Mouse (Mus musculus): Measurements from ENCODE around the gene Plce1.

Plce1 gene

GRCm38 (mm10) chr19:38728842-38729241 is 247.9 kb downstream of the Plce1 start:
- DNase-seq (ENCODE audit: low spot score), result no peak

GRCm38 (mm10) chr19:38729264-38729663 is 248.4 kb downstream of the Plce1 start:
- DNase-seq (ENCODE audit: low spot score), result no peak

GRCm38 (mm10) chr19:38744546-38744945 is 263.6 kb downstream of the Plce1 start:
- DNase-seq (ENCODE audit: low spot score), result no peak

- no peak for DNase-seq (ENCODE audit: low spot score)
These were observed 265.0 kb downstream of the Plce1 start for GRCm38 (mm10) chr19:38745810-38746491.

- DNase-seq (ENCODE audit: low spot score), result no peak
These were observed 265.6 kb downstream of the Plce1 start for GRCm38 (mm10) chr19:38746492-38747014.

- no peak for DNase-seq (ENCODE audit: low spot score)
These were observed 269.3 kb downstream of the Plce1 start for GRCm38 (mm10) chr19:38750192-38750591.

GRCm38 (mm10) chr19:38757161-38757560 is 276.3 kb downstream of the Plce1 start:
- DNase-seq (ENCODE audit: low spot score), result no peak

GRCm38 (mm10) chr19:38758056-38758455 is 277.1 kb downstream of the Plce1 start:
- DNase-seq (ENCODE audit: low spot score), result no peak

GRCm38 (mm10) chr19:38758685-38759472 is 278.0 kb downstream of the Plce1 start:
- no peak for DNase-seq (ENCODE audit: low spot score)

GRCm38 (mm10) chr19:38760441-38760840 is 279.5 kb downstream of the Plce1 start:
- DNase-seq (ENCODE audit: low spot score), result no peak

GRCm38 (mm10) chr19:38766306-38766705 is 285.4 kb downstream of the Plce1 start:
- no peak for DNase-seq (ENCODE audit: low spot score)

GRCm38 (mm10) chr19:38775548-38775947 is 294.6 kb downstream of the Plce1 start:
- DNase-seq (ENCODE audit: low spot score), result no peak

GRCm38 (mm10) chr19:38778805-38779204 is 297.9 kb downstream of the Plce1 start:
- no peak for DNase-seq (ENCODE audit: low spot score)

- DNase-seq (ENCODE audit: low spot score), result no peak
These were observed 302.6 kb downstream of the Plce1 start for GRCm38 (mm10) chr19:38783542-38783941.

GRCm38 (mm10) chr19:38787756-38788155 is 306.8 kb downstream of the Plce1 start:
- no peak for DNase-seq (ENCODE audit: low spot score)

- no peak for DNase-seq (ENCODE audit: low spot score)
These were observed 312.7 kb downstream of the Plce1 start for GRCm38 (mm10) chr19:38793563-38794045.

GRCm38 (mm10) chr19:38796546-38796945 is 315.6 kb downstream of the Plce1 start:
- no peak for DNase-seq (ENCODE audit: low spot score)

GRCm38 (mm10) chr19:38798291-38798690 is 317.4 kb downstream of the Plce1 start:
- DNase-seq (ENCODE audit: low spot score), result no peak

- DNase-seq (ENCODE audit: low spot score), result no peak
These were observed 317.9 kb downstream of the Plce1 start for GRCm38 (mm10) chr19:38798801-38799200.

- DNase-seq (ENCODE audit: low spot score), result no peak
These were observed 337.3 kb downstream of the Plce1 start for GRCm38 (mm10) chr19:38818191-38818590.

- peak; percentile 82 for DNase-seq (ENCODE audit: low spot score)
These were observed 338.0 kb downstream of the Plce1 start, which contains the start of gene Noc3l for GRCm38 (mm10) chr19:38818766-38819426. Noc3l (minus strand) TSS chr19:38819237.

GRCm38 (mm10) chr19:38819427-38819802 is 338.5 kb downstream of the Plce1 start:
- DNase-seq (ENCODE audit: low spot score), result no peak
